Mouse (Mus musculus): ENCODE measurements around the gene Irs3. TPM values are rescaled to one million over a fixed set of nuclear protein-coding genes. Genes with fewer than 3 reads are reported as not detected.
A peak's percentile ranks its signal among the peaks of the same experiment; 100 is the strongest.

The Irs3 gene
- 0.10 and 0.53 TPM in 2 replicates for polyA plus RNA-seq (2014; fragmentation: Nextera tagmentation; extraction: Ambion mirVana)

DNA sequence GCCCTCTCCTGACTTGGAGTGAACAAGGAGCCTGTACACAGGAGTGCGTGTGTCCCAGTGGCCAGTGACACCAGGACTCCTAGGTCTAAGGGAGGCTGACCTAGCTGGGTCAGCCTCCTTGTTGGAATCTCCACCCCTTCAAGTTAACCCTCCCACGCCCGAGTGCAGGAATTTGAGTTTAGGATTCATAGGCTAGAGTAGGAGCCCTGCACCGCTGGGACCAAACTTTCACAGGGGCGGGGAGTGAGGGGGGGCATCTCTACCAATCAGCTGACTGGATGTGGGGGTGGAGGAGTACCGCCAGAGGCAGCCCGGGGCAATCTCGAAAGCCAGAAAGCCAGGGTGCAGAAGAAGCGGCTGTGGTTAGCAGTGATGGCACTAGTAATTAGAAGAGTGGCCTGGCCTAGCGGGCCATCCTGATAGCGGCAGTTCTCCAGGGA, at the start of gene Irs3:
Gene Irs3, minus strand, starts transcription at position 63 of the 440 bp plus-strand sequence.
- H3K36me3 ChIP-seq (replicated peaks; ENCODE audit: control insufficient read depth, insufficient read depth, low read depth, low read length) = peaks cover 7% of the 10 kb centered on the region
- H3K4me2 ChIP-seq (ENCODE audit: low read depth, low read length) = peak within 1 kb of the TSS; percentile 52
- H3K4me1 ChIP-seq (ENCODE audit: control insufficient read depth, insufficient read depth, low read length) = peaks cover 8% of the 10 kb centered on the region
- peak within 1 kb of the TSS; percentile 26 for H3K4me3 ChIP-seq (ENCODE audit: low read depth, low read length)
- ATAC-seq (replicated peaks; ENCODE audit: insufficient number of reproducible peaks, low FRiP score, low TSS enrichment, low read depth) (no peak), DNase-seq (ENCODE audit: low spot score) (peak; percentile 27)
- H3K9ac ChIP-seq (replicated peaks; ENCODE audit: low read length) = no peak within 1 kb of the TSS
- no peaks in the 10 kb centered on the region for H3K9me3 ChIP-seq (replicated peaks; ENCODE audit: control insufficient read depth, low read length)
- no peak within 1 kb of the TSS for H3K27ac ChIP-seq (replicated peaks; ENCODE audit: low read depth, low read length)
- 12% methylated on average over 11 of the region's 11 CpGs for WGBS
- H3K27me3 ChIP-seq (ENCODE audit: control insufficient read depth, insufficient read depth, low read length) = peaks cover 21% of the 10 kb centered on the region

DNA sequence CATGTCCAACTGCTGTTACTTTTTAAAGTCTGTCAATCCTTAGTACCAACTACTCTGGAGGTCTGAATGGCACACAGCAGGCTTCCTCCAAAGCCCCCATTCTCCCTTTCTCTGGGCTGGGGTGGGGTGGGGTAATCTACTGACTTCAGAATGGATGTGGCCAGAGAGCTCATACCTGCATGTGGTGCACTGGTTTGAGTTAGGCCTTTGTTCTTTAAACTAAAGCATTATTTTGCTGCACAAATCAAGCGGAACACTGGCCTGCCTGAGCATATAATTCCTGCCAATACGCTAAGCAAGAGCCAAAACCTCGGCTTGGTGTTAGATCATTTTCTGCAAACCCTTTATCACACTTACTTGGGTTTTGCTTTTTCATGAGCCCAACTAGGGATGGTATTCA, 49.3 kb upstream of the Irs3 start:
- Histone ChIP-seq H3K9me3 (replicated peaks; ENCODE audit: control insufficient read depth, low read length) (no peaks in the 10 kb centered on the region), H3K4me2 (ENCODE audit: low read depth, low read length) (no peak overlapping the region), H3K9ac (replicated peaks; ENCODE audit: low read length) (no peak overlapping the region), H3K4me1 (ENCODE audit: control insufficient read depth, insufficient read depth, low read length) (no peaks in the 10 kb centered on the region), H3K27ac (replicated peaks; ENCODE audit: low read depth, low read length) (no peak overlapping the region), H3K36me3 (replicated peaks; ENCODE audit: control insufficient read depth, insufficient read depth, low read depth, low read length) (no peaks in the 10 kb centered on the region), H3K4me3 (ENCODE audit: low read depth, low read length) (no peak overlapping the region), H3K27me3 (ENCODE audit: control insufficient read depth, insufficient read depth, low read length) (no peaks in the 10 kb centered on the region)
- ATAC-seq (replicated peaks; ENCODE audit: insufficient number of reproducible peaks, low FRiP score, low TSS enrichment, low read depth) (no peak), DNase-seq (ENCODE audit: low spot score) (no peak)
- WGBS = 71% methylated on average over 3 of the region's 3 CpGs

DNA sequence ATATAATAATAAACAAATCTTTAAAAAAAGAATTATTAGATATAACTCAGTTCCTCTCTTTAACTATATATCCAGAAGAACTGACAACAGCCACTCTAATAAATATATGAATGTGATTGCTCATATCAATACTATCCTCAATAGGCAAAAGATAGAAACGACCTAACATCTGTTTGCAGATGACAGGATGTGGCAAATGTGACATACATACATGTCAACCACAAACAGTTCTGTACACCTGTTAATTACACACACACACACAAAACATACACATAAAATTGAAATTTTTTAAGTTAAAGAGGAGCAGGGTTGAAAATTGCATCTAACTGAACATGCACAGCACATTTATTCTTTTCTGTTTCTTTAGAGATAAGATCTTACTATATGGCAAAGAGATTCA, 46.4 kb upstream of the Irs3 start:
- Histone ChIP-seq H3K36me3 (replicated peaks; ENCODE audit: control insufficient read depth, insufficient read depth, low read depth, low read length) (no peaks in the 10 kb centered on the region), H3K4me3 (ENCODE audit: low read depth, low read length) (no peak overlapping the region), H3K27ac (replicated peaks; ENCODE audit: low read depth, low read length) (no peak overlapping the region), H3K4me2 (ENCODE audit: low read depth, low read length) (no peak overlapping the region), H3K4me1 (ENCODE audit: control insufficient read depth, insufficient read depth, low read length) (no peaks in the 10 kb centered on the region), H3K27me3 (ENCODE audit: control insufficient read depth, insufficient read depth, low read length) (no peaks in the 10 kb centered on the region), H3K9me3 (replicated peaks; ENCODE audit: control insufficient read depth, low read length) (no peaks in the 10 kb centered on the region), H3K9ac (replicated peaks; ENCODE audit: low read length) (no peak overlapping the region)
- no peak for ATAC-seq (replicated peaks; ENCODE audit: insufficient number of reproducible peaks, low FRiP score, low TSS enrichment, low read depth)
- 64% methylated on average over 1 of the region's 1 CpGs for WGBS
- DNase-seq (ENCODE audit: low spot score) = no peak

DNA sequence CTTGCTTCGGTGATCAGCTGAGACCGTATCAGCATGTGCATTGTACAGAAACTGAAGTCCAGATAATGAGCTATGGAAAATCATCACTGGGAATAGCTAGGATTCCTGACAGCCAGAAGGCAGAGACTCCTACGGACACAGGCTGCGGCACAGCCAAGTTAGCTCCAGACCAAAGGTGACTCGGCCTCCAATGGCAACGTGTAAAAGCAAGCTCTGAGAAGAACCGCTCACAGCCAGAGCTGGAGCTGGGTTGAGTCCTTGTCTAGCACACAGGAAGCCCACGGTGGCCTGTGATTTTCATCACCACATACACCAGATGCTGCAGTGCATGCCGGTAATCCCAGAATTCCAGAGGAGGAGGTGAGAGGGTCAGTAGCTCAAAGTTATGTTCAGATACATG, 45.0 kb upstream of the Irs3 start:
- no peak overlapping the region for H3K9ac ChIP-seq (replicated peaks; ENCODE audit: low read length)
- no peak overlapping the region for H3K4me2 ChIP-seq (ENCODE audit: low read depth, low read length)
- H3K27ac ChIP-seq (replicated peaks; ENCODE audit: low read depth, low read length) = no peak overlapping the region
- H3K9me3 ChIP-seq (replicated peaks; ENCODE audit: control insufficient read depth, low read length) = no peaks in the 10 kb centered on the region
- 63% methylated on average over 9 of the region's 9 CpGs for WGBS
- H3K27me3 ChIP-seq (ENCODE audit: control insufficient read depth, insufficient read depth, low read length) = no peaks in the 10 kb centered on the region
- DNase-seq (ENCODE audit: low spot score) (no peak), ATAC-seq (replicated peaks; ENCODE audit: insufficient number of reproducible peaks, low FRiP score, low TSS enrichment, low read depth) (no peak)
- no peaks in the 10 kb centered on the region for H3K4me1 ChIP-seq (ENCODE audit: control insufficient read depth, insufficient read depth, low read length)
- H3K4me3 ChIP-seq (ENCODE audit: low read depth, low read length) = no peak overlapping the region
- H3K36me3 ChIP-seq (replicated peaks; ENCODE audit: control insufficient read depth, insufficient read depth, low read depth, low read length) = no peaks in the 10 kb centered on the region

DNA sequence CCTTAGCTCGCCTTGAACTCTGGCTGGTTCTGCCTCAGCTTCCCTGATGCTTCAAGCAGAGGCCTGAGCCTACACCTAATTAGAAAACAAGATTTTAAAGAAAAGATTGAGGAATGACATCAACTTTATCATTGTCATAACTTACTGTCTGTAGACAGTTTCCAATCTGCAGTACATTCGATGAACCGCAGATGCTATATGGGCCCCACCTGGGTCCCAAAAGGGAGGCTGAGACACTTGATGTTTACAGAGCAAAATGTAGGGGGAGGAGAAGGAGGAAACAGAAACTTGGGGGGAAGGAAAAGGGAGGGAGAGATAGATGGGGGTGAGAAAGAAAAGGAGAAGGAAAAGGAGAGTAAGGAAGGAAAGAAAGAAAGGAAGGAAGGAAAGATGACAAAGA, 44.5 kb upstream of the Irs3 start:
- Histone ChIP-seq H3K27me3 (ENCODE audit: control insufficient read depth, insufficient read depth, low read length) (no peaks in the 10 kb centered on the region), H3K4me1 (ENCODE audit: control insufficient read depth, insufficient read depth, low read length) (no peaks in the 10 kb centered on the region), H3K4me2 (ENCODE audit: low read depth, low read length) (no peak overlapping the region), H3K9me3 (replicated peaks; ENCODE audit: control insufficient read depth, low read length) (no peaks in the 10 kb centered on the region), H3K9ac (replicated peaks; ENCODE audit: low read length) (no peak overlapping the region), H3K27ac (replicated peaks; ENCODE audit: low read depth, low read length) (no peak overlapping the region), H3K4me3 (ENCODE audit: low read depth, low read length) (no peak overlapping the region), H3K36me3 (replicated peaks; ENCODE audit: control insufficient read depth, insufficient read depth, low read depth, low read length) (no peaks in the 10 kb centered on the region)
- WGBS = 85% methylated on average over 3 of the region's 3 CpGs
- ATAC-seq (replicated peaks; ENCODE audit: insufficient number of reproducible peaks, low FRiP score, low TSS enrichment, low read depth) = no peak
- DNase-seq (ENCODE audit: low spot score) = no peak

DNA sequence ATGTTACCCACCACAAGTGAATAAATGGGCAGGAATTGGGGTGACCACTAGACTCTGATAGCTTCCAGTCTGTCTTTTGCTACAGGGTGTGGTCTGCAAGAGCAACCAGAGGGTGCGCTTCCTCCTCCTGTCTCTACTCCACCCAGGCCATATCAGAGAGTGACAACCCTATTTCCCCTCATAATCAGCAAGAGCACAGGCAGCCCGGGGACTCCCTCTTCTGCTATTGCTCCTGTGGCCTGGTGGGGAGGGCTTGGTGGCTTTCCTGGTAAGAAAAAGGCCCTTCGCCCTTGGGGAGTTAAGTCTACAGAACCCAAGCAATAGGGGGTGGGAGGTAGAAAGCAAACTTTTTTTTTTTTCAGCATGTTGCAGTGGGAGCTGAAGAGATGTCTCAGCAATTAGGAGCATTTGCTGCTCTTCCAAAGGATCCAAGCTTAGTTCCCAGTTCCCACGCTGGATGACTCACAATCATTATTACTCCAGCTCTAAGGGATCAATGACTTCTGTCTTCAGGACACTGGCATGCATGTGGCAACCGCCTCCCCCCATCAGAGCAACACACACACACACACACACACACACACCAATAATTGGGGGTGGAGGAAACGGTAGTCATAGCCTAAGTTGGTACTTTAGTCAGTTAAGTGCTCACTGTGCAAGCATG, 40.7 kb upstream of the Irs3 start:
- ATAC-seq (replicated peaks; ENCODE audit: insufficient number of reproducible peaks, low FRiP score, low TSS enrichment, low read depth) = no peak
- no peaks in the 10 kb centered on the region for H3K9me3 ChIP-seq (replicated peaks; ENCODE audit: control insufficient read depth, low read length)
- H3K4me2 ChIP-seq (ENCODE audit: low read depth, low read length) = no peak overlapping the region
- WGBS = 77% methylated on average over 6 of the region's 6 CpGs
- H3K4me1 ChIP-seq (ENCODE audit: control insufficient read depth, insufficient read depth, low read length) = no peaks in the 10 kb centered on the region
- H3K9ac ChIP-seq (replicated peaks; ENCODE audit: low read length) = no peak overlapping the region
- no peaks in the 10 kb centered on the region for H3K27me3 ChIP-seq (ENCODE audit: control insufficient read depth, insufficient read depth, low read length)
- no peak for DNase-seq (ENCODE audit: low spot score)
- H3K27ac ChIP-seq (replicated peaks; ENCODE audit: low read depth, low read length) = no peak overlapping the region
- H3K4me3 ChIP-seq (ENCODE audit: low read depth, low read length) = no peak overlapping the region
- no peaks in the 10 kb centered on the region for H3K36me3 ChIP-seq (replicated peaks; ENCODE audit: control insufficient read depth, insufficient read depth, low read depth, low read length)

DNA sequence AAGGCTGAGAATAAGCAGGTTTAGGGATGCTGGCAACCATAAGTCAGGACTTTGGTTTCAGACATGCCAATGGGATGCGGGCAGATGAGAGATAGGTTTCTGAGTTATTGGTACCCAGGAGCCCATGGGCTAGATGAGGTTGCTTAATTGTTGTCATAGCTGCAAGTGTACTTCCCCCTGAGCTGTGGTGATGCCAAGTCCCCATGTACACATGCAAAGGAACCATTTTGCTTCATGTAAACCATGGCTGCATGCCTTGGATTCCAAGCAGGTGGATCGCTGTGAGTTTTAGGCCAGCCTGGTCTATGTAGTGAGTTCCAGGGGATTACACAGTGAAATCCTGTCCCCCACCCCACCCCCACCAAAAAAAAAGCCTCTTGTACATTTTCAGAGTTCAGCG, 40.1 kb upstream of the Irs3 start:
- no peak for ATAC-seq (replicated peaks; ENCODE audit: insufficient number of reproducible peaks, low FRiP score, low TSS enrichment, low read depth)
- H3K9ac ChIP-seq (replicated peaks; ENCODE audit: low read length) = no peak overlapping the region
- no peak for DNase-seq (ENCODE audit: low spot score)

DNA sequence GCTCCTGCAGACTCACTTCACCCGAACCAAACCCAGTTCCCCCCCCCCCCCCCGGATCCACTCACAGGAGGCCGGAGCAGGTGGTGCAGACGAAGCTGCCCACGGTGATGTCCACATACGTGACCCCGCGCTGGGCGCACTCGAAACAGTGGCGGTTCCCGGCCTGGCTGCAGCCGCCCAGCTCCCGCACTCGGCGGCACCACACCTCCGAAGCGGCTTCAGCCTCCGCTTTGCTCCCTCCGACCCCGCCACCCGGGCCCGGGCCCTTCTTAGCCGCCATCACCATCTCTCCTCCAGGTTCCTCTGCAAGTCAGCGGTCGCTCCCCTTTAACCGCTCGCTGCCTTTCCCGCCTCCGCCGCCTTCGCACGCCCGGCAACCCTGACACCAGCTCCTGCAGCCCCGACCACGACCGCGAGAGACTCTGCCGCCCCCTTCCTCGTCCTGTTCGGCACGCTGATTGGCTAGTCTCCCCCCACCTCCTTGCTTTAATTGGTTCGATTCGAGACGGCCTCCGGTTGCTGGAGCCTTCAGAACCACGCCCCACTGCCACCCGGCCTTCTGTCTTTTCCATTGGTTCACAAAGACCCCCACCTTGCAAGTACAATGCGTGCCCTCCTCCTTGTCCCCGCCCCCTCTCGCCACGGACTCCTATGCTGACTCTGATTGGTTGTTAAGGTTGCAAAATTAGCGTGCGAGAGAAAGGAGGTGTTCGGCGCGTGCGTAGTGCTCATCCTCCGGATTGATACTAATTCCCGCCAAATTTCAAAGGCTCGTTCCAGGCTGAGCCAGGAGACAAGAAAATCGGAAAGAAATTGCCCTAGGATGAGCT, 39.0 kb upstream of the Irs3 start, which contains the start of gene Agfg2:
Gene Agfg2, minus strand, starts transcription at position 433 of the 830 bp plus-strand sequence.
- peak within 1 kb of the TSS; percentile 28; the same call in 1 of the 2 replicates for H3K27ac ChIP-seq (replicated peaks; ENCODE audit: low read depth, low read length)
- DNase-seq (ENCODE audit: low spot score) (peak; percentile 99), ATAC-seq (replicated peaks; ENCODE audit: insufficient number of reproducible peaks, low FRiP score, low TSS enrichment, low read depth) (peak; percentile 98)
- H3K9ac ChIP-seq (replicated peaks; ENCODE audit: low read length) = peak within 1 kb of the TSS; percentile 74
- H3K4me2 ChIP-seq (ENCODE audit: low read depth, low read length) = peak within 1 kb of the TSS; percentile 91
- no peaks in the 10 kb centered on the region for H3K36me3 ChIP-seq (replicated peaks; ENCODE audit: control insufficient read depth, insufficient read depth, low read depth, low read length)
- H3K9me3 ChIP-seq (replicated peaks; ENCODE audit: control insufficient read depth, low read length) = no peaks in the 10 kb centered on the region
- under 1% methylated on average over 61 of the region's 62 CpGs for WGBS
- H3K27me3 ChIP-seq (ENCODE audit: control insufficient read depth, insufficient read depth, low read length) = no peaks in the 10 kb centered on the region
- H3K4me3 ChIP-seq (ENCODE audit: low read depth, low read length) = peak within 1 kb of the TSS; percentile 70
- no peaks in the 10 kb centered on the region for H3K4me1 ChIP-seq (ENCODE audit: control insufficient read depth, insufficient read depth, low read length)

More for the DNA sequence above, 40.1 kb upstream of the Irs3 start:
- WGBS = 92% methylated on average over 3 of the region's 3 CpGs
- Histone ChIP-seq H3K36me3 (replicated peaks; ENCODE audit: control insufficient read depth, insufficient read depth, low read depth, low read length) (no peaks in the 10 kb centered on the region), H3K4me2 (ENCODE audit: low read depth, low read length) (no peak overlapping the region), H3K4me3 (ENCODE audit: low read depth, low read length) (no peak overlapping the region), H3K27ac (replicated peaks; ENCODE audit: low read depth, low read length) (no peak overlapping the region), H3K27me3 (ENCODE audit: control insufficient read depth, insufficient read depth, low read length) (no peaks in the 10 kb centered on the region), H3K4me1 (ENCODE audit: control insufficient read depth, insufficient read depth, low read length) (no peaks in the 10 kb centered on the region), H3K9me3 (replicated peaks; ENCODE audit: control insufficient read depth, low read length) (no peaks in the 10 kb centered on the region)

All from embryonic facial prominence, embryonic 11.5 days (tissue).